In the genomic region with DNA sequence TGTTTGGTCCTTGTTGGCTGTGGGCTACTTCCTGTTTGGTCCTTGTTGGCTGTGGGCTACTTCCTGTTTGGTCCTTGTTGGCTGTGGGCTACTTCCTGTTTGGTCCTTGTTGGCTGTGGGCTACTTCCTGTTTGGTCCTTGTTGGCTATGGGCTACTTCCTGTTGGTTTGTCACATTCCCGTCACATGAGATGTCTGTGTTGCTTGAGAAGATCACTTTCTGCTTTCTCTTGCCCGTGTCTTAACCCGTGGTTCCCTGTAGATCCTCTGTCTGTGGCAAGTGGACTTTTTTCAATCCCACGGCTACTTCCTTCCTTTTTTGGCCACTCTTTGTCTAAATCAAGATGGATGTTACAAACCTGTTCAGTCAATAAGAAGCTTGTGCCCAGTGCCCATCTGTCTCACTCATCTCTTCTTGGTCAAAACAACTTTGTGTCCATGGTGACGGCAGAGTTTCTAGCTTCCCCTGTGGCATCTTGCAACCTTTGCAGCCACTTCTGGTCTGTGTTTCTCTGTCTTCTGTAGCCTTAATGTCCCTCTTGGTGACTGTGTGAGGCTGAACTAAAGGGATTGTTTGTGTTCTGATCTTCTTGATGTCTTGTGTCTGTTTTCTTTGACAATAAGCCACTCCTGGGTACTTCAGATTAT, we compare ENCODE assay signal across 24 mouse cellular contexts. TPM values are rescaled to one million over a fixed set of nuclear protein-coding genes. Genes with fewer than 3 reads are reported as not detected.
DNase-seq lines count a peak whose midpoint lies in the region; ATAC-seq and TF ChIP-seq lines count a peak whose summit lies in the region.
"Had no signal": no experiment of that assay in that cellular context is flagged by ENCODE, and none has a peak within 500 bp of the region (broad histone marks: within the 10 kb centered on the region; RNA-seq: fewer than 3 reads in every experiment).

No protein-coding gene starts in this region.

- H3K4me1 ChIP-seq in liver, embryonic 12.5 days: no peaks in the 10 kb centered on the region
- H3K4me1 ChIP-seq in bone marrow macrophage, adult 2 months (ENCODE audit: control insufficient read depth, insufficient read depth, low read length): no peaks in the 10 kb centered on the region
- H3K4me1 ChIP-seq: embryonic facial prominence, embryonic 12.5 days; forebrain, embryonic 13.5 days; heart, embryonic 15.5 days; hindbrain, embryonic 10.5 days; limb, embryonic 13.5 days had no signal

- no peak for TF ChIP-seq CTCF in bone marrow macrophage, adult 2 months (IDR thresholded peaks at IDR 0.05; ENCODE audit: low read depth, low read length)

- H3K4me2 ChIP-seq in liver, embryonic 12.5 days: no peak overlapping the region
- H3K4me2 ChIP-seq: embryonic facial prominence, embryonic 12.5 days; forebrain, embryonic 13.5 days; heart, embryonic 15.5 days; limb, embryonic 13.5 days had no signal

- H3K27ac ChIP-seq in liver, embryonic 12.5 days: 0 out of 2 replicates have a peak overlapping the region, but pooled peaks have one; percentile 5
- H3K27ac ChIP-seq in bone marrow macrophage, adult 2 months (ENCODE audit: insufficient read depth, low read depth, low read length): peak overlapping the region; percentile 50
- H3K27ac ChIP-seq: embryonic facial prominence, embryonic 12.5 days; forebrain, embryonic 13.5 days; heart, adult 2 months; heart, embryonic 15.5 days; hindbrain, embryonic 10.5 days; limb, embryonic 13.5 days had no signal

- ATAC-seq in liver, embryonic 12.5 days: no peak
- ATAC-seq in megakaryocyte, adult 5-6 weeks (ENCODE audit: poor library complexity, severe bottlenecking): peak; percentile 85
- no peak for ATAC-seq in megakaryocyte-erythroid progenitor cell, adult 5-6 weeks (replicated peaks; ENCODE audit: low FRiP score, low TSS enrichment, poor library complexity, severe bottlenecking)
- ATAC-seq: forebrain, embryonic 13.5 days had no signal

- no peak overlapping the region for H3K4me3 ChIP-seq in liver, embryonic 12.5 days
- no peak overlapping the region for H3K4me3 ChIP-seq in bone marrow macrophage, adult 2 months (ENCODE audit: insufficient read depth, low read length)
- H3K4me3 ChIP-seq: embryonic facial prominence, embryonic 12.5 days; erythroblast, embryonic 14.5 days; forebrain, embryonic 13.5 days; heart, adult 2 months; heart, embryonic 15.5 days; limb, embryonic 13.5 days had no signal

- H3K9ac ChIP-seq in liver, embryonic 12.5 days: no peak overlapping the region
- H3K9ac ChIP-seq: embryonic facial prominence, embryonic 12.5 days; forebrain, embryonic 13.5 days; heart, embryonic 15.5 days; limb, embryonic 13.5 days had no signal

- no peak for DNase-seq in liver
- no peak for DNase-seq in right cerebral cortex, postnatal 4 days
- no peak for DNase-seq in frontal cortex, postnatal 14 days (ENCODE audit: low spot score in 2 of 2)
- no peak for DNase-seq in layer of hippocampus, adult 9-10 months (ENCODE audit: low spot score)
- DNase-seq: adrenal gland, adult 2 months; cerebellum, adult 9-11 months; gastrocnemius, postnatal 14 days; heart, adult 2 months; kidney, adult 2 months; kidney, postnatal 25 days; layer of hippocampus, adult 9-11 months; lung, postnatal 10 days; right cerebral cortex, postnatal 14 days; thymus, postnatal 14 days had no signal

- H3K36me3 ChIP-seq in liver, embryonic 12.5 days: no peaks in the 10 kb centered on the region
- H3K36me3 ChIP-seq: embryonic facial prominence, embryonic 12.5 days; heart, embryonic 15.5 days had no signal

- H3K27me3 ChIP-seq in liver, embryonic 12.5 days (replicated peaks): peaks cover 4% of the 10 kb centered on the region
- H3K27me3 ChIP-seq: embryonic facial prominence, embryonic 12.5 days; forebrain, embryonic 13.5 days had no signal

- 47% methylated on average over 5 of the region's 5 CpGs for WGBS in liver, embryonic 12.5 days (ENCODE audit: insufficient replicate concordance)

- 0 out of 2 replicates have a peak, but pooled peaks cover 7% of the 10 kb centered on the region for H3K9me3 ChIP-seq in liver, embryonic 12.5 days (replicated peaks)
- H3K9me3 ChIP-seq: embryonic facial prominence, embryonic 12.5 days had no signal

- TF ChIP-seq POLR2A in bone marrow macrophage, adult 2 months (IDR thresholded peaks at IDR 0.05; ENCODE audit: borderline replicate concordance, low read depth, low read length): no peak

RNA-seq across cellular contexts. Expression of gene Col11a2, which starts 8.3 kb away (rescaled TPM):
- polyA plus RNA-seq in liver, embryonic 12.5 days (2016; fragmentation: Nextera tagmentation; extraction: Ambion mirVana): 0.37 and 0.54 TPM in 2 replicates
- polyA plus RNA-seq in bone marrow macrophage, adult 2 months (2012; ENCODE audit: insufficient read depth, insufficient read length, missing spikeins): 0.51 and 0.61 TPM in 2 replicates
- total RNA-seq in megakaryocyte, adult 5-6 weeks (2015): 0.36 and 0.87 TPM in 2 replicates
- 1.2 and 1.5 TPM in 2 replicates for total RNA-seq in megakaryocyte, adult 5-6 weeks (2017)
- 1.1 and 3.6 TPM in 2 replicates for total RNA-seq in megakaryocyte-erythroid progenitor cell, adult 5-6 weeks (2014; fragmentation: Nextera tagmentation)
- total RNA-seq in megakaryocyte-erythroid progenitor cell, adult 5-6 weeks (2017): 0.05 and 0.46 TPM in 2 replicates

RNA-seq across cellular contexts. Expression of gene Rxrb, which starts 15.9 kb away (rescaled TPM):
- 29.2 and 31.3 TPM in 2 replicates for polyA plus RNA-seq in liver, embryonic 12.5 days (2016; fragmentation: Nextera tagmentation; extraction: Ambion mirVana)
- 50.2 and 51.9 TPM in 2 replicates for polyA plus RNA-seq in bone marrow macrophage, adult 2 months (2012; ENCODE audit: insufficient read depth, insufficient read length, missing spikeins)
- 19.6 and 23.4 TPM in 2 replicates for total RNA-seq in megakaryocyte, adult 5-6 weeks (2015)
- total RNA-seq in megakaryocyte, adult 5-6 weeks (2017): 23.7 and 27.2 TPM in 2 replicates
- total RNA-seq in megakaryocyte-erythroid progenitor cell, adult 5-6 weeks (2014; fragmentation: Nextera tagmentation): 49.6 and 58.9 TPM in 2 replicates
- 31.4 and 33.3 TPM in 2 replicates for total RNA-seq in megakaryocyte-erythroid progenitor cell, adult 5-6 weeks (2017)

RNA-seq across cellular contexts. Expression of gene Slc39a7, which starts 16.0 kb away (rescaled TPM):
- 91.7 and 96.0 TPM in 2 replicates for polyA plus RNA-seq in liver, embryonic 12.5 days (2016; fragmentation: Nextera tagmentation; extraction: Ambion mirVana)
- 62.3 and 70.1 TPM in 2 replicates for polyA plus RNA-seq in bone marrow macrophage, adult 2 months (2012; ENCODE audit: insufficient read depth, insufficient read length, missing spikeins)
- 5.4 and 6.4 TPM in 2 replicates for total RNA-seq in megakaryocyte, adult 5-6 weeks (2015)
- total RNA-seq in megakaryocyte, adult 5-6 weeks (2017): 72.5 and 83.1 TPM in 2 replicates
- 18.1 and 18.3 TPM in 2 replicates for total RNA-seq in megakaryocyte-erythroid progenitor cell, adult 5-6 weeks (2014; fragmentation: Nextera tagmentation)
- 94.1 and 169 TPM in 2 replicates for total RNA-seq in megakaryocyte-erythroid progenitor cell, adult 5-6 weeks (2017)

RNA-seq across cellular contexts. Expression of gene H2-Ke6, which starts 19.7 kb away (rescaled TPM):
- 33.2 and 36.1 TPM in 2 replicates for polyA plus RNA-seq in liver, embryonic 12.5 days (2016; fragmentation: Nextera tagmentation; extraction: Ambion mirVana)
- 64.2 and 78.0 TPM in 2 replicates for polyA plus RNA-seq in bone marrow macrophage, adult 2 months (2012; ENCODE audit: insufficient read depth, insufficient read length, missing spikeins)
- 67.7 and 84.3 TPM in 2 replicates for total RNA-seq in megakaryocyte, adult 5-6 weeks (2015)
- 34.6 and 35.5 TPM in 2 replicates for total RNA-seq in megakaryocyte, adult 5-6 weeks (2017)
- 118 and 144 TPM in 2 replicates for total RNA-seq in megakaryocyte-erythroid progenitor cell, adult 5-6 weeks (2014; fragmentation: Nextera tagmentation)
- total RNA-seq in megakaryocyte-erythroid progenitor cell, adult 5-6 weeks (2017): 41.6 and 46.8 TPM in 2 replicates

RNA-seq across cellular contexts. Expression of gene Ring1, which starts 23.0 kb away (rescaled TPM):
- polyA plus RNA-seq in liver, embryonic 12.5 days (2016; fragmentation: Nextera tagmentation; extraction: Ambion mirVana): 10.6 and 10.7 TPM in 2 replicates
- 22.8 and 22.9 TPM in 2 replicates for polyA plus RNA-seq in bone marrow macrophage, adult 2 months (2012; ENCODE audit: insufficient read depth, insufficient read length, missing spikeins)
- 5.3 and 6.7 TPM in 2 replicates for total RNA-seq in megakaryocyte, adult 5-6 weeks (2015)
- 7.9 and 9.6 TPM in 2 replicates for total RNA-seq in megakaryocyte, adult 5-6 weeks (2017)
- 12.8 and 24.7 TPM in 2 replicates for total RNA-seq in megakaryocyte-erythroid progenitor cell, adult 5-6 weeks (2014; fragmentation: Nextera tagmentation)
- total RNA-seq in megakaryocyte-erythroid progenitor cell, adult 5-6 weeks (2017): 13.5 and 15.4 TPM in 2 replicates
